Mouse (Mus musculus) lung, postnatal 0 days (tissue): ENCODE data around the gene Zfyve19.

Experiments
- CTCF ChIP-seq: IDR thresholded peaks from 2 replicates; pipeline ENCODE4 v1.5.1; 2016; ENCODE audit warnings: antibody characterized with exemption, mild to moderate bottlenecking
- EP300 ChIP-seq: IDR thresholded peaks from 2 replicates; pipeline ENCODE4 v1.6.1; 2016; ENCODE audit warnings: antibody characterized with exemption, mild to moderate bottlenecking, control low read depth

DNA sequence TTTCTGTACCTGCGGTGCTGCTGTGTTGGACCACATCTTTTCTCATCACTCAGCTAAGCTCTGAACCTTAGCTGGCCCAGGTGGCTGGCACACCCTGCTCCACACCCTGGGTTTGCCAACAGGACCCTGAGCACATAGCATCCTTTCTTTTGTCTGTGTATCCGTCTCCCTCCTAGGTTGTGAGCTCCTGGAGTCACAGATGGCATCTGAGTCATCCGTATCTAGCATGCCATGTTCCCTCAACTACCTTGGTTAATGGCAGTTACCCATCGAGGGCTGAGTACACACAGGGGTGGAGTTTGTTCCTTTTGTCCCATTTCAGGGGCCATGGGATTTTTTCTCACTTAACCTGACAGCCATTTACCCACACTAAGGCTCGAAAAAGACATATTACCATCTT is 42.0 kb downstream of the Zfyve19 start:
- TF ChIP-seq CTCF = no peak
- no peak for TF ChIP-seq EP300
